In the genomic region with DNA sequence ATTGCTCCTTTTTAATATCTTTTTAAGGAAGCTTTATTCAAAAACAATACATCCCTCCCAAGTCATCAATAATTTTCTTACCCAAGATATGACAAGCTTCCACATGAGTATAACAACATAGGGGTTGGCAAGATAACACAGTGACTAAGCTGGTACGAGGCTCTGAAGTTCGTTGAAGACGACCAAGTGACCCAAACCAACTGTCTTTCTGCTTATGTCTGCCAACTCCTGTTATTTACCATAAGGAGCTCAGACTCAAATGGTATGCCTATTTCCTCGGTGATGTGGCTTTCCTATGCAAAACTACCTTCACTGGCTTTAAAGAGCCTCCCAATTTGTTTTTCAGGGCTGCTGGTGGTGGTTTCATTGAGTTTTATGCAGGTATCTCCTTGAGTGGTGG, we compare ENCODE assay signal across 14 mouse cellular contexts. TPM values are rescaled to one million over a fixed set of nuclear protein-coding genes. Genes with fewer than 3 reads are reported as not detected.
DNase-seq lines count a peak whose midpoint lies in the region; ATAC-seq and TF ChIP-seq lines count a peak whose summit lies in the region.
"Had no signal": no experiment of that assay in that cellular context is flagged by ENCODE, and none has a peak within 500 bp of the region (broad histone marks: within the 10 kb centered on the region; RNA-seq: fewer than 3 reads in every experiment).

A gene (minus strand): TSS at position 215 of the 400 bp plus-strand sequence.

- 0 out of 2 replicates have a peak within 1 kb of the TSS, but pooled peaks have one; percentile 16 for H3K27ac ChIP-seq in kidney, adult 2 months (ENCODE audit: insufficient read depth, low read depth, low read length)
- no peak within 1 kb of the TSS for H3K27ac ChIP-seq in kidney, embryonic 15.5 days
- H3K27ac ChIP-seq in bone marrow, adult 2 months (ENCODE audit: control insufficient read depth, insufficient read depth, low read depth, low read length, poor library complexity), result peak within 1 kb of the TSS; percentile 70; the same call in 1 of the 2 replicates
- H3K27ac ChIP-seq in liver, embryonic 16.5 days (ENCODE audit: low read length), result no peak within 1 kb of the TSS
- H3K27ac ChIP-seq: layer of hippocampus, adult 2 months; midbrain, embryonic 10.5 days; neural tube, embryonic 12.5 days had no signal

- ATAC-seq in kidney, embryonic 15.5 days (replicated peaks; ENCODE audit: low FRiP score), result no peak
- no peak for ATAC-seq in liver, embryonic 16.5 days (ENCODE audit: low read depth)
- ATAC-seq: intestine, embryonic 16.5 days had no signal

- no peak for DNase-seq in kidney, adult 2 months
- peak; percentile 86 for DNase-seq in A20 (ENCODE audit: low read depth, low spot score)
- DNase-seq in cerebellum, adult 9-11 months, result no peak
- no peak for DNase-seq in cerebellum, postnatal 4 days (ENCODE audit: low spot score in 2 of 2)
- no peak for DNase-seq in right cerebral cortex, postnatal 10 days (ENCODE audit: low spot score in 2 of 2)
- DNase-seq: gastrocnemius, postnatal 10 days; heart, postnatal 36 days had no signal

- H3K27me3 ChIP-seq in kidney, adult 2 months (replicated peaks; ENCODE audit: control insufficient read depth, insufficient read depth, low read length), result no peaks in the 10 kb centered on the region
- H3K27me3 ChIP-seq in kidney, embryonic 15.5 days, result no peaks in the 10 kb centered on the region
- no peaks in the 10 kb centered on the region for H3K27me3 ChIP-seq in liver, embryonic 16.5 days (ENCODE audit: control insufficient read depth, insufficient read depth, low read depth, low read length)
- H3K27me3 ChIP-seq: neural tube, embryonic 12.5 days had no signal

- no peak within 1 kb of the TSS for H3K4me2 ChIP-seq in kidney, embryonic 15.5 days
- H3K4me2 ChIP-seq in liver, embryonic 16.5 days (ENCODE audit: low read depth, low read length), result 0 out of 2 replicates have a peak within 1 kb of the TSS, but pooled peaks have one; percentile 7
- H3K4me2 ChIP-seq: neural tube, embryonic 12.5 days had no signal

- no peak for TF ChIP-seq CTCF in kidney, adult 2 months (conservative IDR thresholded peaks at IDR 0.05; ENCODE audit: insufficient read depth, insufficient read length, low read depth, low read length)
- TF ChIP-seq CTCF in bone marrow, adult 2 months (IDR thresholded peaks at IDR 0.05; ENCODE audit: control insufficient read depth, insufficient read depth, low read length), result no peak

- no peaks in the 10 kb centered on the region for H3K4me1 ChIP-seq in kidney, adult 2 months (ENCODE audit: control insufficient read depth, insufficient read depth, low read length)
- no peaks in the 10 kb centered on the region for H3K4me1 ChIP-seq in kidney, embryonic 15.5 days
- no peaks in the 10 kb centered on the region; the same call in 1 of the 2 replicates for H3K4me1 ChIP-seq in bone marrow, adult 2 months (ENCODE audit: control insufficient read depth, insufficient read depth, low read length)
- no peaks in the 10 kb centered on the region for H3K4me1 ChIP-seq in liver, embryonic 16.5 days (ENCODE audit: control insufficient read depth, low read depth, low read length)
- H3K4me1 ChIP-seq: midbrain, embryonic 10.5 days; neural tube, embryonic 12.5 days had no signal

- H3K9ac ChIP-seq in kidney, embryonic 15.5 days, result no peak within 1 kb of the TSS
- no peak within 1 kb of the TSS for H3K9ac ChIP-seq in liver, embryonic 16.5 days (ENCODE audit: low read depth, low read length)
- H3K9ac ChIP-seq: neural tube, embryonic 12.5 days had no signal

- H3K9me3 ChIP-seq in kidney, embryonic 15.5 days (replicated peaks), result no peaks in the 10 kb centered on the region
- no peaks in the 10 kb centered on the region for H3K9me3 ChIP-seq in liver, embryonic 16.5 days (replicated peaks; ENCODE audit: control insufficient read depth, low read length)
- H3K9me3 ChIP-seq: midbrain, embryonic 10.5 days; neural tube, embryonic 12.5 days had no signal

- no peak for TF ChIP-seq POLR2A in kidney, adult 2 months (IDR thresholded peaks at IDR 0.05; ENCODE audit: low read depth, low read length)
- peak; percentile 13; the same call in 1 of the 2 replicates for TF ChIP-seq POLR2A in bone marrow, adult 2 months (IDR thresholded peaks at IDR 0.05; ENCODE audit: borderline replicate concordance, control insufficient read depth, low read depth, low read length)

- H3K4me3 ChIP-seq in kidney, adult 2 months (ENCODE audit: insufficient read depth, low read depth, low read length), result no peak within 1 kb of the TSS
- H3K4me3 ChIP-seq in kidney, embryonic 15.5 days (replicated peaks), result no peak within 1 kb of the TSS
- peak within 1 kb of the TSS; percentile 61 for H3K4me3 ChIP-seq in bone marrow, adult 2 months (replicated peaks; ENCODE audit: control insufficient read depth, low read depth, low read length)
- H3K4me3 ChIP-seq in liver, embryonic 16.5 days (ENCODE audit: low read depth, low read length), result peak within 1 kb of the TSS; percentile 38
- H3K4me3 ChIP-seq: layer of hippocampus, adult 2 months; midbrain, embryonic 10.5 days; neural tube, embryonic 12.5 days had no signal

- H3K36me3 ChIP-seq in kidney, adult 2 months (ENCODE audit: control insufficient read depth, insufficient read depth, low read length), result no peaks in the 10 kb centered on the region
- H3K36me3 ChIP-seq in kidney, embryonic 15.5 days, result no peaks in the 10 kb centered on the region
- no peaks in the 10 kb centered on the region for H3K36me3 ChIP-seq in liver, embryonic 16.5 days (ENCODE audit: control insufficient read depth, insufficient read depth)
- H3K36me3 ChIP-seq: midbrain, embryonic 10.5 days; neural tube, embryonic 12.5 days had no signal

- 78% methylated on average over 4 of the region's 4 CpGs for WGBS in kidney, adult 2 months
- WGBS in kidney, embryonic 15.5 days, result 73% methylated on average over 4 of the region's 4 CpGs
- 9% methylated on average over 4 of the region's 4 CpGs for WGBS in bone marrow, adult 2 months
- 21% methylated on average over 4 of the region's 4 CpGs for WGBS in liver, embryonic 16.5 days (ENCODE audit: insufficient replicate concordance)

RNA-seq across cellular contexts. Expression of the gene that starts here (rescaled TPM):
- 3.5 and 17.3 TPM in 2 replicates for polyA plus RNA-seq in kidney, adult 2 months (2012; rRNA removed)
- 4.0 and 4.8 TPM in 2 replicates for polyA plus RNA-seq in kidney, embryonic 15.5 days (2015; fragmentation: Nextera tagmentation; extraction: Ambion mirVana)
- polyA plus RNA-seq in bone marrow, adult 2 months (2011; ENCODE audit: insufficient read depth, insufficient read length, low replicate concordance, missing spikeins), result 38.3 and 75.0 TPM in 2 replicates
- 8.6 and 8.9 TPM in 2 replicates for polyA plus RNA-seq in liver, embryonic 16.5 days (2015; fragmentation: Nextera tagmentation; extraction: Ambion mirVana)

Comparison
In these comparisons a context has a peak if more than half of its experiments do, and no peak if none do; other contexts are left out.
1. H3K27ac ChIP-seq: peak in kidney, adult 2 months (single experiment) and bone marrow, adult 2 months (single experiment); none in kidney, embryonic 15.5 days (single experiment) and liver, embryonic 16.5 days (single experiment).
2. H3K4me3 ChIP-seq: peak in bone marrow, adult 2 months (single experiment) and liver, embryonic 16.5 days (single experiment); none in kidney, adult 2 months (single experiment) and kidney, embryonic 15.5 days (single experiment).